Mouse (Mus musculus) c-Kit-negative CD71-positive TER-119-positive erythroid progenitor cells, embryonic 14.5 days (primary cell): ENCODE results near the gene Fam155a.
"Not testable (repeated sequence)": the region's sequence is repeated elsewhere in the genome, so short reads cannot be mapped to it uniquely, and the experiment has no call there.

Experiments used
- DNase-seq: peaks from one replicate; pipeline ENCODE4 v3.0.0-alpha.2; 2013; ENCODE audit warnings: low read depth, low spot score

The Fam155a gene

GRCm38 (mm10) chr8:9692370-9692769 is 78.6 kb downstream of the Fam155a start:
- DNase-seq = no peak

- not testable (repeated sequence) for DNase-seq
Observed at GRCm38 (mm10) chr8:9660014-9660413, 110.9 kb downstream of the Fam155a start.

GRCm38 (mm10) chr8:9656901-9657300 is 114.1 kb downstream of the Fam155a start:
- DNase-seq = no peak

- no peak for DNase-seq
Observed at GRCm38 (mm10) chr8:9654826-9655225, 116.1 kb downstream of the Fam155a start.

- DNase-seq = no peak
Observed at GRCm38 (mm10) chr8:9653643-9654042, 117.3 kb downstream of the Fam155a start.

GRCm38 (mm10) chr8:9638162-9638561 is 132.8 kb downstream of the Fam155a start:
- DNase-seq = no peak

- no peak for DNase-seq
Observed at GRCm38 (mm10) chr8:9635240-9635639, 135.7 kb downstream of the Fam155a start.

GRCm38 (mm10) chr8:9607086-9607701 is 163.8 kb downstream of the Fam155a start:
- no peak for DNase-seq

- DNase-seq = no peak
Observed at GRCm38 (mm10) chr8:9596003-9596402, 175.0 kb downstream of the Fam155a start.

GRCm38 (mm10) chr8:9581836-9582235 is 189.1 kb downstream of the Fam155a start:
- no peak for DNase-seq

- no peak for DNase-seq
Observed at GRCm38 (mm10) chr8:9580192-9580591, 190.8 kb downstream of the Fam155a start.

GRCm38 (mm10) chr8:9571977-9572376 is 199.0 kb downstream of the Fam155a start:
- no peak for DNase-seq

GRCm38 (mm10) chr8:9569516-9570170 is 201.3 kb downstream of the Fam155a start:
- DNase-seq = no peak

GRCm38 (mm10) chr8:9549199-9549598 is 221.8 kb downstream of the Fam155a start:
- DNase-seq = no peak

GRCm38 (mm10) chr8:9547558-9547954 is 223.4 kb downstream of the Fam155a start:
- DNase-seq = no peak

- no peak for DNase-seq
Observed at GRCm38 (mm10) chr8:9546919-9547557, 223.9 kb downstream of the Fam155a start.

GRCm38 (mm10) chr8:9546429-9546828 is 224.5 kb downstream of the Fam155a start:
- no peak for DNase-seq

- no peak for DNase-seq
Observed at GRCm38 (mm10) chr8:9545665-9546064, 225.3 kb downstream of the Fam155a start.

- DNase-seq = no peak
Observed at GRCm38 (mm10) chr8:9535730-9536372, 235.1 kb downstream of the Fam155a start.

GRCm38 (mm10) chr8:9526515-9526914 is 244.4 kb downstream of the Fam155a start:
- no peak for DNase-seq

GRCm38 (mm10) chr8:9521577-9521976 is 249.4 kb downstream of the Fam155a start:
- DNase-seq = no peak

GRCm38 (mm10) chr8:9500751-9501150 is 270.2 kb downstream of the Fam155a start:
- no peak for DNase-seq

GRCm38 (mm10) chr8:9494225-9494598 is 276.7 kb downstream of the Fam155a start:
- DNase-seq = no peak
